Mouse (Mus musculus) macrophage (primary cell): ENCODE measurements around the gene 1700102P08Rik. TPM values are rescaled to one million over a fixed set of nuclear protein-coding genes. Genes with fewer than 3 reads are reported as not detected.

Source experiments
- H3K27ac ChIP-seq: fragments of 350-480 bp; formaldehyde crosslinking; 2 replicates; pipeline ENCODE4 v1.9.0; 2021
- H3K36me3 ChIP-seq: fragments of 350-480 bp; formaldehyde crosslinking; 2 replicates; pipeline ENCODE4 v1.9.0; 2021; ENCODE audit errors: inconsistent target
- H3K4me3 ChIP-seq: fragments of 350-480 bp; formaldehyde crosslinking; 2 replicates; pipeline ENCODE4 v1.9.0; 2021; ENCODE audit errors: inconsistent target
- H3K79me2 ChIP-seq: fragments of 350-480 bp; formaldehyde crosslinking; 2 replicates; pipeline ENCODE4 v1.9.0; 2021; ENCODE audit errors: inconsistent target
- WGBS: methylation state at CpG from one replicate; pipeline ENCODE4 v1.1.7; 2026; ENCODE audit warnings: inconsistent platforms; ENCODE audit not compliant: missing documents; 5-methylcytosine and 5-hydroxymethylcytosine counted together
- polyA plus RNA-seq: library from polyadenylated mRNA; stranded (reverse); fragments of 250-400 nt; gene quantifications from 3 replicates; pipeline ENCODE4 v1.2.4, GENCODE M21; 2018; ENCODE audit warnings: inconsistent platforms

The 1700102P08Rik gene
- polyA plus RNA-seq, 1 experiment from 2014 or later = not detected

GRCm38 (mm10) chr9:108389220-108389619 lies 3.4 kb upstream of the 1700102P08Rik start:
- Histone ChIP-seq H3K4me3 (no peak overlapping the region), H3K36me3 (peaks cover 82% of the 10 kb centered on the region)
- 67% methylated on average over 6 of the region's 6 CpGs for WGBS

GRCm38 (mm10) chr9:108394191-108394590 lies 1.6 kb downstream of the 1700102P08Rik start:
- Histone ChIP-seq H3K4me3 (no peak overlapping the region), H3K36me3 (peaks cover 38% of the 10 kb centered on the region), H3K79me2 (no peaks in the 10 kb centered on the region), H3K27ac (no peak overlapping the region)
- WGBS = 95% methylated on average over 6 of the region's 6 CpGs

More at GRCm38 (mm10) chr9:108389220-108389619, 3.4 kb upstream of the 1700102P08Rik start:
- no peaks in the 10 kb centered on the region for H3K79me2 ChIP-seq
- no peak overlapping the region for H3K27ac ChIP-seq

- H3K36me3 ChIP-seq = peaks cover 29% of the 10 kb centered on the region
- H3K4me3 ChIP-seq = no peak overlapping the region
- no peak overlapping the region for H3K27ac ChIP-seq
- 100% methylated on average over 1 of the region's 1 CpGs for WGBS
- H3K79me2 ChIP-seq = no peaks in the 10 kb centered on the region
Observed at GRCm38 (mm10) chr9:108395427-108395826, 2.8 kb downstream of the 1700102P08Rik start.

GRCm38 (mm10) chr9:108398324-108398723 lies 5.7 kb downstream of the 1700102P08Rik start:
- H3K4me3 ChIP-seq = no peak overlapping the region
- 100% methylated on average over 3 of the region's 3 CpGs for WGBS

GRCm38 (mm10) chr9:108401186-108401960 lies 8.8 kb downstream of the 1700102P08Rik start:
- 95% methylated on average over 7 of the region's 7 CpGs for WGBS
- Histone ChIP-seq H3K27ac (no peak overlapping the region), H3K4me3 (no peak overlapping the region), H3K36me3 (no peaks in the 10 kb centered on the region), H3K79me2 (no peaks in the 10 kb centered on the region)

More at GRCm38 (mm10) chr9:108398324-108398723, 5.7 kb downstream of the 1700102P08Rik start:
- Histone ChIP-seq H3K27ac (no peak overlapping the region), H3K36me3 (0 out of 2 replicates have a peak, but pooled peaks cover under 1% of the 10 kb centered on the region), H3K79me2 (no peaks in the 10 kb centered on the region)

DNA sequence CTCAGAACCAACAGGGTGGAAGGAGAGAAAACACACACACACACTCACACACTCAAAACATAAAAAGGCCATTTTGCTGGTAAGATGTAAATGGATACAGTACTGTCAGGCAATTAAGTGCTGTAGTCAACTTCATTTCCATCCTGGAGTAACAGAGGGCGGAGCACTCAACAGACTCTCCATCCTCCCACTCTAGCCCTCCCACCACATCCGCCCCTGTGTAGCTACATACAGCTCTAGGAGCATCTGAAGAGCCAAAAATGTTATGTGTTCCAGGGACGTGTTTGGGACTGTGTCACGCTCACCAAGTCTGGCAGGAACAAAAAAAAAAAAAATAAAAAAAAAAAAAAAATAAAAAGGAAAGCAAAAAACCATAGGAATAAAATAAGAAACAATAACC lies 10.5 kb downstream of the 1700102P08Rik start:
- 100% methylated on average over 3 of the region's 4 CpGs for WGBS
- H3K27ac ChIP-seq = no peak overlapping the region

GRCm38 (mm10) chr9:108404451-108404850 lies 11.8 kb downstream of the 1700102P08Rik start:
- Histone ChIP-seq H3K4me3 (no peak overlapping the region), H3K27ac (no peak overlapping the region), H3K79me2 (no peaks in the 10 kb centered on the region), H3K36me3 (no peaks in the 10 kb centered on the region)
- WGBS = 65% methylated on average over 8 of the region's 8 CpGs

More for the DNA sequence above, 10.5 kb downstream of the 1700102P08Rik start:
- Histone ChIP-seq H3K4me3 (no peak overlapping the region), H3K36me3 (no peaks in the 10 kb centered on the region), H3K79me2 (no peaks in the 10 kb centered on the region)

DNA sequence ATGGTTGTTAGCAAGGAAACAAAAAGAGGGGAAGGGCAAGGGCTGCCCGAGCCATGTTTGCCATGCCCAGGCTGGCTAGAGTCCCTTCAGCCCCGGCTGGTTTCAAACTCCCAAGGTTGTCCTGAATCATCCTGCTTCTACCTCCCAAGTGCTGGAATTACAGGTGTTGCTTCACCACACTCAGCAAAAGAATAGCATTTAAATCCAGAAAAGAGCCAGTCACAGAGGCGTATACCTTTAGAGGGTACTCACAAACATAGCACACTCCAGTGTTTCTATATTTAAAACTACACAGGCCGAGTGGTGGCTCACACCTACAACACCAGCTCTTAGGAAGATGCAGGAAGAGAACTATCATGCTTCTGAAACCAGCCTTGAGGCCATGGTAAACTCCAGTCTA lies 16.9 kb downstream of the 1700102P08Rik start:
- no peaks in the 10 kb centered on the region for H3K36me3 ChIP-seq

DNA sequence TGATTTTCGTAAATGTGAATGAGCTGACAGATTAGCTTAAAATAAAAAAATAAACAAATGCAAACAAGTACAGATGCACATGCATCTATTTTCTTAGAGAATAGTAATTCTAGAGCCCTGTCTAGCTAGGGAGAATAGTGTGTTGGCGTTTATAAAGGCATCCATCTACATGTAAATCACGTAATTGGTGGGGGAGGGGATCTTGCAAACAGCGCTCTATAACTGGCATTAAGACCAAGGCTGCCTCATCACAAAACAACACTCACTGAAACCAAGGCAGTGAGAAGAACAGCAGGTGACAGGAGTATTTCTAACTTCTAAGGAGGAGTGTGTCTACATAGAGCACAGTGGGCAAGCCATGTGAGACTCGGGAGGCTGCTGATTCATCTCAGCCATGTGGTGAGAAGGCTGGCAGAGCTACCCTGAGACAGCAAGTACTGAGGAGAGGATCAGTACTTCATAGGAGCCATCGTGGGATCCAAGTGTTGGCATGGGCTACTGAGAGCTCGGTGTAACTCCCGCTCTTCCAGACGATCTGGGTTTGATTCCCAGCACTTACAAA lies 18.9 kb downstream of the 1700102P08Rik start:
- Histone ChIP-seq H3K79me2 (no peaks in the 10 kb centered on the region), H3K36me3 (no peaks in the 10 kb centered on the region), H3K4me3 (no peak overlapping the region), H3K27ac (no peak overlapping the region)
- 85% methylated on average over 9 of the region's 9 CpGs for WGBS

More for the DNA sequence above, 16.9 kb downstream of the 1700102P08Rik start:
- H3K4me3 ChIP-seq = no peak overlapping the region
- no peaks in the 10 kb centered on the region for H3K79me2 ChIP-seq
- 96% methylated on average over 4 of the region's 4 CpGs for WGBS
- no peak overlapping the region for H3K27ac ChIP-seq

DNA sequence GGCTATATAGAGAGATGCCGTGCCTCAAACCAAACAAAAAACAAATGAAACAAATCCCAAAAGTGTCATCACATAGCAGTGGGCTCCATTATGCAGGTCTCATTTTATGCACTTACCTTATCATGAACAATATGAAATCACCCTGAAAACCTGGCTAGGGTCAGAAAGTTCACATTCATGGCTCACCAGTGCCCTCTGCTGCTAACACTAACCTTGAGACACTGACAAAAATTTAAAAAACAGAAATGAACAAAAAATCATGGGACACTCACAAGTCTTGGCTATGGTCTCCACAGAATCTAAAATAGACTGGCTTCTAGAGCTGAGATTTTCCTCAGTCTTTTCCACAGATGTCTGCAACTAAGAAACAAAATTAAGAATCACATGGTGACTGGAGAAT lies 19.6 kb downstream of the 1700102P08Rik start:
- WGBS = 100% methylated on average over 1 of the region's 1 CpGs
- H3K36me3 ChIP-seq = no peaks in the 10 kb centered on the region
- no peak overlapping the region for H3K4me3 ChIP-seq
- H3K27ac ChIP-seq = no peak overlapping the region
- H3K79me2 ChIP-seq = no peaks in the 10 kb centered on the region

- H3K27ac ChIP-seq = no peak within 1 kb of the TSS
Observed at GRCm38 (mm10) chr9:108428384-108428783, 35.8 kb downstream of the 1700102P08Rik start, which contains the start of gene Ccdc36. Ccdc36 (minus strand) TSS chr9:108428484.

GRCm38 (mm10) chr9:108431431-108432067 lies 38.9 kb downstream of the 1700102P08Rik start:
- WGBS = 60% methylated on average over 32 of the region's 32 CpGs
- H3K27ac ChIP-seq = no peak overlapping the region
- H3K36me3 ChIP-seq = no peaks in the 10 kb centered on the region
- no peaks in the 10 kb centered on the region for H3K79me2 ChIP-seq
- no peak overlapping the region for H3K4me3 ChIP-seq

More at GRCm38 (mm10) chr9:108428384-108428783, 35.8 kb downstream of the 1700102P08Rik start, which contains the start of gene Ccdc36:
- Histone ChIP-seq H3K4me3 (no peak within 1 kb of the TSS), H3K79me2 (no peaks in the 10 kb centered on the region), H3K36me3 (no peaks in the 10 kb centered on the region)

- Histone ChIP-seq H3K27ac (no peak within 1 kb of the TSS), H3K79me2 (no peaks in the 10 kb centered on the region)
- 91% methylated on average over 3 of the region's 3 CpGs for WGBS
Observed at GRCm38 (mm10) chr9:108436182-108436581, 43.6 kb downstream of the 1700102P08Rik start, which contains the start of gene BC048562. BC048562 (plus strand) TSS chr9:108436482.

DNA sequence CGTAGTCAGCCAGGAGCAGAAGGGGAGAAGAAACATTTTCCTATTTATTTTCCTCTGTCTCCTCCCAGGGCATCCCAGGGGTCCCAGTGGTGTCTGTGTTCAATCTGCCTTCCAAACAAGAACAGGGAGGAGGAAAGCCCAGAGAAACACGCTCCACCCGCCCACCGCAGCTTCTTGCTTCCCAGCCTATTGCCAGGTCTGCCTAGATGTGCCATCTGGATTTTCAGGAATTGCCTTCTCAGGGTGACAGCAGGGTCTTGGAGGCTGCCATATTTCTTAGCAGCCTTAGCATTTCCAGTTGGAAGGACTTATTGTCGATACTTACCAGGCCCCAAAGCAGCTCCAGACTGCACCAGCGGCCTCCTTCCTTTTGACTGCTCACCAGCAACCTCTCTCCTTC lies 46.6 kb downstream of the 1700102P08Rik start:
- Histone ChIP-seq H3K4me3 (no peak overlapping the region), H3K27ac (no peak overlapping the region), H3K79me2 (no peaks in the 10 kb centered on the region), H3K36me3 (no peaks in the 10 kb centered on the region)
- 96% methylated on average over 6 of the region's 6 CpGs for WGBS

More at GRCm38 (mm10) chr9:108436182-108436581, 43.6 kb downstream of the 1700102P08Rik start, which contains the start of gene BC048562:
- H3K36me3 ChIP-seq = no peaks in the 10 kb centered on the region
- H3K4me3 ChIP-seq = no peak within 1 kb of the TSS
